Mouse (Mus musculus): ENCODE measurements at regions not wholly inside any gene's neighbourhood (a gene's known extent, or its start where the extent isn't known, plus 50 kb on each side); places are given as distances from the start of the nearest gene placed in this dataset.

GRCm38 (mm10) chr15:62282646-62283045, 1359.8 kb upstream of the A1bg start:
- no peak for TF ChIP-seq POLR2A (IDR thresholded peaks at IDR 0.05; ENCODE audit: borderline replicate concordance, insufficient read depth, low read length)
- no peak for TF ChIP-seq CTCF (IDR thresholded peaks at IDR 0.05; ENCODE audit: borderline replicate concordance, insufficient read depth, low read depth, low read length)

Data from cerebellum, adult 2 months (tissue).